Comparison of ENCODE assay signal across 8 mouse cellular contexts in the genomic region with DNA sequence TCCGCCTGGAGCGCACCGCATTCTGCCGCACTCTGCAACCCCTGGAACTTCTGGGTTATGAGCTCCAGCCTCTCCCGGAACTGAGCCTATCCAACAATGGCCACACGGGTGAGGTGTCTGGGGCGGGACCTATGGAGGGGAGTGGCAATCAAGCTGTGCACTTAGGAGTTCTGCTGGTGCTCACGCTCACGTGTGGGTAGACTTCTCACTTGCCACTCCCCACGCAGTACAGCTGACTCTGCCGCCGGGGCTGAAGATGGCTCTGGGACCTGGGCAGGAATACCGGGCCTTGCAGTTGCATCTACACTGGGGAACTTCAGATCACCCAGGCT. TPM values are rescaled to one million over a fixed set of nuclear protein-coding genes. Genes with fewer than 3 reads are reported as not detected.
DNase-seq lines count a peak whose midpoint lies in the region; ATAC-seq lines count a peak whose summit lies in the region.

No protein-coding gene starts in this region.

- H3K9me3 ChIP-seq in hindbrain, embryonic 16.5 days (ENCODE audit: control insufficient read depth, low read length), result no peaks in the 10 kb centered on the region
- H3K9me3 ChIP-seq in liver, embryonic 13.5 days (replicated peaks), result no peaks in the 10 kb centered on the region

- peak overlapping the region; percentile 33 for H3K4me3 ChIP-seq in hindbrain, embryonic 16.5 days (ENCODE audit: low read length)
- H3K4me3 ChIP-seq in liver, embryonic 13.5 days (replicated peaks), result peak overlapping the region; percentile 61

- H3K27me3 ChIP-seq in hindbrain, embryonic 16.5 days (replicated peaks; ENCODE audit: control insufficient read depth, insufficient read depth, low read length), result peaks cover 7% of the 10 kb centered on the region
- peaks cover 16% of the 10 kb centered on the region; the same call in 1 of the 2 replicates for H3K27me3 ChIP-seq in liver, embryonic 13.5 days

- H3K36me3 ChIP-seq in hindbrain, embryonic 16.5 days (ENCODE audit: control insufficient read depth, insufficient read depth, low read length), result no peaks in the 10 kb centered on the region
- H3K36me3 ChIP-seq in liver, embryonic 13.5 days, result no peaks in the 10 kb centered on the region

- WGBS in hindbrain, embryonic 16.5 days, result 13% methylated on average over 13 of the region's 13 CpGs
- WGBS in liver, embryonic 13.5 days (ENCODE audit: insufficient replicate concordance), result 1% methylated on average over 13 of the region's 13 CpGs

- peak; percentile 86 for DNase-seq in CD4-positive helper T cell, adult 2 months (ENCODE audit: low read depth, low spot score)
- peak; percentile 40 for DNase-seq in MN1 (ENCODE audit: low spot score)
- peak; percentile 61 for DNase-seq in liver, embryonic 13.5 days
- DNase-seq in thymus, postnatal 36 days, result peak; percentile 70 to 81
- no peak for DNase-seq in cerebellum, postnatal 14 days

- H3K9ac ChIP-seq in hindbrain, embryonic 16.5 days (ENCODE audit: low read depth, low read length), result peak overlapping the region; percentile 41
- H3K9ac ChIP-seq in liver, embryonic 13.5 days, result peak overlapping the region; percentile 67

- peaks cover 13% of the 10 kb centered on the region for H3K4me1 ChIP-seq in hindbrain, embryonic 16.5 days (ENCODE audit: control insufficient read depth, insufficient read depth, low read depth, low read length)
- H3K4me1 ChIP-seq in liver, embryonic 13.5 days (replicated peaks), result peaks cover 32% of the 10 kb centered on the region

- peak overlapping the region; percentile 61 for H3K4me2 ChIP-seq in hindbrain, embryonic 16.5 days (ENCODE audit: low read length)
- H3K4me2 ChIP-seq in liver, embryonic 13.5 days, result peak overlapping the region; percentile 77

- 0 out of 2 replicates have a peak, but pooled peaks have one; percentile 50 for ATAC-seq in erythroblast, adult 5-6 weeks (replicated peaks; ENCODE audit: low FRiP score, poor library complexity, severe bottlenecking)
- ATAC-seq in hindbrain, embryonic 16.5 days, result peak; percentile 48; the same call in 1 of the 2 replicates
- peak; percentile 77 for ATAC-seq in liver, embryonic 13.5 days (ENCODE audit: low read depth)
- ATAC-seq in monocyte, adult 5-6 weeks (replicated peaks; ENCODE audit: insufficient number of reproducible peaks, low FRiP score, low TSS enrichment, poor library complexity, severe bottlenecking), result peak; percentile 92

- H3K27ac ChIP-seq in hindbrain, embryonic 16.5 days (ENCODE audit: low read depth, low read length), result no peak overlapping the region
- H3K27ac ChIP-seq in liver, embryonic 13.5 days, result no peak overlapping the region

RNA-seq across cellular contexts. Expression of a gene that starts 1.9 kb away (rescaled TPM):
- 0.63 TPM in 1 of 2 replicates, not detected in the other for total RNA-seq in erythroblast, adult 5-6 weeks (2015; ENCODE audit: low replicate concordance)
- 0.56 and 0.77 TPM in 2 replicates for total RNA-seq in erythroblast, adult 5-6 weeks (2017; ENCODE audit: low replicate concordance)
- polyA plus RNA-seq in hindbrain, embryonic 16.5 days (2015; fragmentation: Nextera tagmentation; extraction: Ambion mirVana), result 0.23 and 0.47 TPM in 2 replicates
- polyA plus RNA-seq in liver, embryonic 13.5 days (2015; fragmentation: Nextera tagmentation; extraction: Ambion mirVana), result 0.85 and 1.0 TPM in 2 replicates
- total RNA-seq in monocyte, adult 5-6 weeks (2017), result 0.75 to 1.7 TPM (median 1.0 TPM) in 3 replicates

RNA-seq across cellular contexts. Expression of a gene that starts 9.1 kb away (rescaled TPM):
- 22.4 and 40.9 TPM in 2 replicates for total RNA-seq in erythroblast, adult 5-6 weeks (2015; ENCODE audit: low replicate concordance)
- total RNA-seq in erythroblast, adult 5-6 weeks (2017; ENCODE audit: low replicate concordance), result 18.0 and 29.2 TPM in 2 replicates
- polyA plus RNA-seq in hindbrain, embryonic 16.5 days (2015; fragmentation: Nextera tagmentation; extraction: Ambion mirVana), result 8.2 and 10.7 TPM in 2 replicates
- 29.4 and 35.8 TPM in 2 replicates for polyA plus RNA-seq in liver, embryonic 13.5 days (2015; fragmentation: Nextera tagmentation; extraction: Ambion mirVana)
- 0.97 to 3.4 TPM (median 2.1 TPM) in 3 replicates for total RNA-seq in monocyte, adult 5-6 weeks (2017)

RNA-seq across cellular contexts. Expression of a gene that starts 14.9 kb away (rescaled TPM):
- not detected in 2 replicates for total RNA-seq in erythroblast, adult 5-6 weeks (2015; ENCODE audit: low replicate concordance)
- 3.3 and 4.9 TPM in 2 replicates for total RNA-seq in erythroblast, adult 5-6 weeks (2017; ENCODE audit: low replicate concordance)
- polyA plus RNA-seq in hindbrain, embryonic 16.5 days (2015; fragmentation: Nextera tagmentation; extraction: Ambion mirVana), result 10.6 and 41.1 TPM in 2 replicates
- polyA plus RNA-seq in liver, embryonic 13.5 days (2015; fragmentation: Nextera tagmentation; extraction: Ambion mirVana), result 28.8 and 31.9 TPM in 2 replicates
- 4.7 TPM in 1 of 3 replicates, not detected in the others for total RNA-seq in monocyte, adult 5-6 weeks (2017)

RNA-seq across cellular contexts. Expression of a gene that starts 15.9 kb away (rescaled TPM):
- total RNA-seq in erythroblast, adult 5-6 weeks (2015; ENCODE audit: low replicate concordance), result 4.6 and 17.1 TPM in 2 replicates
- 5.2 and 36.1 TPM in 2 replicates for total RNA-seq in erythroblast, adult 5-6 weeks (2017; ENCODE audit: low replicate concordance)
- 83.6 and 99.8 TPM in 2 replicates for polyA plus RNA-seq in hindbrain, embryonic 16.5 days (2015; fragmentation: Nextera tagmentation; extraction: Ambion mirVana)
- polyA plus RNA-seq in liver, embryonic 13.5 days (2015; fragmentation: Nextera tagmentation; extraction: Ambion mirVana), result 34.2 and 34.3 TPM in 2 replicates
- 21.2 to 29.5 TPM (median 29.3 TPM) in 3 replicates for total RNA-seq in monocyte, adult 5-6 weeks (2017)

RNA-seq across cellular contexts. Expression of a gene that starts 25.1 kb away (rescaled TPM):
- total RNA-seq in erythroblast, adult 5-6 weeks (2015; ENCODE audit: low replicate concordance), result not detected in 2 replicates
- not detected in 2 replicates for total RNA-seq in erythroblast, adult 5-6 weeks (2017; ENCODE audit: low replicate concordance)
- polyA plus RNA-seq in hindbrain, embryonic 16.5 days (2015; fragmentation: Nextera tagmentation; extraction: Ambion mirVana), result not detected in 2 replicates
- not detected in 2 replicates for polyA plus RNA-seq in liver, embryonic 13.5 days (2015; fragmentation: Nextera tagmentation; extraction: Ambion mirVana)
- 0.49 to 5.0 TPM (median 0.64 TPM) in 3 replicates for total RNA-seq in monocyte, adult 5-6 weeks (2017)

Comparison
In these comparisons a context has a peak if more than half of its experiments do, and no peak if none do; other contexts are left out.
1. DNase-seq: peak in CD4-positive helper T cell, adult 2 months (single experiment), MN1 (single experiment), liver, embryonic 13.5 days (single experiment) and thymus, postnatal 36 days (2 of 2); none in cerebellum, postnatal 14 days (0 of 2).
2. Peak in every context shown above with its lines, with median percentiles within 50 percentile points of each other: ATAC-seq.